Mouse (Mus musculus) spleen, postnatal 36 days (tissue): ENCODE measurements at regions not wholly inside any gene's neighbourhood (a gene's known extent, or its start where the extent isn't known, plus 50 kb on each side); places are given as distances from the start of the nearest gene placed in this dataset.

ENCODE experiments used
- DNase-seq, 2 experiments: peaks; one replicate each; pipeline ENCODE4 v3.0.0; 2022; ENCODE audit warnings: low spot score in 2 of 2, mixed read lengths in 1 of 2

GRCm38 (mm10) chr11:63287766-63288165 lies 159.0 kb downstream of the Pmp22 start:
- no peak for DNase-seq

- no peak for DNase-seq
Measured at GRCm38 (mm10) chr11:63290618-63291017, 161.8 kb downstream of the Pmp22 start.

- no peak for DNase-seq
Measured at GRCm38 (mm10) chr11:63293485-63293884, 164.7 kb downstream of the Pmp22 start.

GRCm38 (mm10) chr11:63294476-63294875 lies 165.7 kb downstream of the Pmp22 start:
- DNase-seq, result no peak

- DNase-seq, result no peak
Measured at GRCm38 (mm10) chr11:63296476-63296875, 167.7 kb downstream of the Pmp22 start.

GRCm38 (mm10) chr11:63299712-63300581 lies 171.2 kb downstream of the Pmp22 start:
- no peak for DNase-seq

GRCm38 (mm10) chr11:63325166-63325565 lies 196.4 kb downstream of the Pmp22 start:
- DNase-seq, result no peak

GRCm38 (mm10) chr11:63326864-63327263 lies 198.1 kb downstream of the Pmp22 start:
- DNase-seq, result no peak

- no peak for DNase-seq
Measured at GRCm38 (mm10) chr11:63337503-63337902, 208.7 kb downstream of the Pmp22 start.

- no peak for DNase-seq
Measured at GRCm38 (mm10) chr11:63338277-63338676, 209.5 kb downstream of the Pmp22 start.

- no peak for DNase-seq
Measured at GRCm38 (mm10) chr11:63345653-63346052, 216.9 kb downstream of the Pmp22 start.

GRCm38 (mm10) chr11:63350123-63350696 lies 221.4 kb downstream of the Pmp22 start:
- DNase-seq, result no peak

- DNase-seq, result no peak
Measured at GRCm38 (mm10) chr11:63351999-63352398, 223.2 kb downstream of the Pmp22 start.

- no peak for DNase-seq
Measured at GRCm38 (mm10) chr11:63352990-63353389, 224.2 kb downstream of the Pmp22 start.

GRCm38 (mm10) chr11:63353671-63354070 lies 224.9 kb downstream of the Pmp22 start:
- no peak for DNase-seq

- no peak for DNase-seq
Measured at GRCm38 (mm10) chr11:63357772-63358344, 229.1 kb downstream of the Pmp22 start.

GRCm38 (mm10) chr11:63367756-63368265 lies 239.0 kb downstream of the Pmp22 start:
- no peak for DNase-seq

GRCm38 (mm10) chr11:63369475-63369874 lies 240.7 kb downstream of the Pmp22 start:
- no peak for DNase-seq

- DNase-seq, result no peak
Measured at GRCm38 (mm10) chr11:63376311-63376710, 247.5 kb downstream of the Pmp22 start.

GRCm38 (mm10) chr11:63376991-63377390 lies 248.2 kb downstream of the Pmp22 start:
- DNase-seq, result no peak

- DNase-seq, result no peak
Measured at GRCm38 (mm10) chr11:63388247-63388646, 259.5 kb downstream of the Pmp22 start.

- DNase-seq, result no peak
Measured at GRCm38 (mm10) chr11:63391478-63391877, 262.7 kb downstream of the Pmp22 start.

GRCm38 (mm10) chr11:63392378-63392777 lies 263.6 kb downstream of the Pmp22 start:
- no peak for DNase-seq
